ENCODE assay signal across 9 mouse cellular contexts in genomic region chr5:121078531-121078930, GRCm38 (mm10).
DNase-seq lines count a peak whose midpoint lies in the region; ATAC-seq and TF ChIP-seq lines count a peak whose summit lies in the region.
"Had no signal": no experiment of that assay in that cellular context is flagged by ENCODE, and none has a peak within 500 bp of the region (broad histone marks: within the 10 kb centered on the region; RNA-seq: fewer than 3 reads in every experiment).

No protein-coding gene starts in this region.

- no peaks in the 10 kb centered on the region for H3K4me1 ChIP-seq in intestine, embryonic 14.5 days (replicated peaks; ENCODE audit: control insufficient read depth, insufficient read depth, low read length)
- no peaks in the 10 kb centered on the region for H3K4me1 ChIP-seq in intestine, embryonic 15.5 days (replicated peaks)
- H3K4me1 ChIP-seq in G1E (ENCODE audit: insufficient read depth, low read depth, low read length), result no peaks in the 10 kb centered on the region
- no peaks in the 10 kb centered on the region for H3K4me1 ChIP-seq in forebrain, embryonic 12.5 days
- H3K4me1 ChIP-seq: embryonic facial prominence, embryonic 12.5 days had no signal

- H3K9ac ChIP-seq in intestine, embryonic 14.5 days (ENCODE audit: low read length), result no peak overlapping the region
- no peak overlapping the region for H3K9ac ChIP-seq in intestine, embryonic 15.5 days
- no peak overlapping the region for H3K9ac ChIP-seq in forebrain, embryonic 12.5 days
- H3K9ac ChIP-seq: embryonic facial prominence, embryonic 12.5 days had no signal

- no peak overlapping the region for H3K27ac ChIP-seq in intestine, embryonic 14.5 days (ENCODE audit: low read depth)
- no peak overlapping the region for H3K27ac ChIP-seq in intestine, embryonic 15.5 days
- H3K27ac ChIP-seq in forebrain, embryonic 12.5 days, result no peak overlapping the region
- H3K27ac ChIP-seq: embryonic facial prominence, embryonic 12.5 days had no signal

- no peaks in the 10 kb centered on the region for H3K36me3 ChIP-seq in intestine, embryonic 14.5 days (ENCODE audit: control insufficient read depth, insufficient read depth, low read length)
- H3K36me3 ChIP-seq in intestine, embryonic 15.5 days, result no peaks in the 10 kb centered on the region
- H3K36me3 ChIP-seq in G1E (replicated peaks), result no peaks in the 10 kb centered on the region
- no peaks in the 10 kb centered on the region for H3K36me3 ChIP-seq in forebrain, embryonic 12.5 days (replicated peaks)
- H3K36me3 ChIP-seq: embryonic facial prominence, embryonic 12.5 days had no signal

- H3K27me3 ChIP-seq in intestine, embryonic 14.5 days (replicated peaks; ENCODE audit: control insufficient read depth, insufficient read depth, low read length), result no peaks in the 10 kb centered on the region
- no peaks in the 10 kb centered on the region for H3K27me3 ChIP-seq in intestine, embryonic 15.5 days (replicated peaks)
- no peaks in the 10 kb centered on the region for H3K27me3 ChIP-seq in G1E (ENCODE audit: insufficient read depth, low read length)
- no peaks in the 10 kb centered on the region for H3K27me3 ChIP-seq in forebrain, embryonic 12.5 days
- H3K27me3 ChIP-seq: embryonic facial prominence, embryonic 12.5 days had no signal

- no peaks in the 10 kb centered on the region for H3K9me3 ChIP-seq in intestine, embryonic 14.5 days (ENCODE audit: control insufficient read depth, low read length)
- no peaks in the 10 kb centered on the region for H3K9me3 ChIP-seq in intestine, embryonic 15.5 days
- H3K9me3 ChIP-seq in G1E (replicated peaks), result peaks cover 6% of the 10 kb centered on the region
- peaks cover 7% of the 10 kb centered on the region; the same call in 1 of the 2 replicates for H3K9me3 ChIP-seq in forebrain, embryonic 12.5 days
- H3K9me3 ChIP-seq: embryonic facial prominence, embryonic 12.5 days had no signal

- no peak for TF ChIP-seq CTCF in G1E (IDR thresholded peaks at IDR 0.05; ENCODE audit: low read depth, low read length)

- H3K4me3 ChIP-seq in intestine, embryonic 14.5 days (ENCODE audit: low read depth, low read length), result no peak overlapping the region
- no peak overlapping the region for H3K4me3 ChIP-seq in intestine, embryonic 15.5 days (replicated peaks)
- H3K4me3 ChIP-seq in G1E (ENCODE audit: low read depth, low read length), result no peak overlapping the region
- no peak overlapping the region for H3K4me3 ChIP-seq in forebrain, embryonic 12.5 days (replicated peaks)
- H3K4me3 ChIP-seq: embryonic facial prominence, embryonic 12.5 days had no signal

- ATAC-seq in intestine, embryonic 14.5 days (replicated peaks; ENCODE audit: low FRiP score, low TSS enrichment, low read depth), result no peak
- ATAC-seq in intestine, embryonic 15.5 days, result no peak
- no peak for ATAC-seq in G1E (ENCODE audit: extremely low read depth, insufficient number of reproducible peaks, low FRiP score, poor library complexity, severe bottlenecking)
- no peak for ATAC-seq in forebrain, embryonic 12.5 days (ENCODE audit: low FRiP score)

- peak; percentile 93 for DNase-seq in intestine, embryonic 14.5 days (ENCODE audit: low spot score)
- DNase-seq in G1E (ENCODE audit: low spot score), result peak; percentile 25
- DNase-seq in c-Kit-positive CD71-positive TER-119-positive erythroid progenitor cells, embryonic 14.5 days (ENCODE audit: low spot score), result peak; percentile 48
- peak; percentile 88 for DNase-seq in kidney, postnatal 10 days
- DNase-seq in naive thymus-derived CD4-positive, alpha-beta T cell, adult 2 months (ENCODE audit: low read depth), result peak; percentile 57
- no peak for DNase-seq in layer of hippocampus, adult 18-20 months (ENCODE audit: low spot score in 2 of 2)

- 17% methylated on average over 6 of the region's 6 CpGs for WGBS in intestine, embryonic 14.5 days
- 12% methylated on average over 6 of the region's 6 CpGs for WGBS in intestine, embryonic 15.5 days
- 31% methylated on average over 6 of the region's 6 CpGs for WGBS in forebrain, embryonic 12.5 days

- H3K4me2 ChIP-seq in intestine, embryonic 14.5 days (ENCODE audit: low read length), result no peak overlapping the region
- no peak overlapping the region for H3K4me2 ChIP-seq in intestine, embryonic 15.5 days (replicated peaks)
- no peak overlapping the region for H3K4me2 ChIP-seq in forebrain, embryonic 12.5 days
- H3K4me2 ChIP-seq: embryonic facial prominence, embryonic 12.5 days had no signal

Comparison
In these comparisons a context has a peak if more than half of its experiments do, and no peak if none do; other contexts are left out.
1. DNase-seq: peak in intestine, embryonic 14.5 days (single experiment), G1E (single experiment), c-Kit-positive CD71-positive TER-119-positive erythroid progenitor cells, embryonic 14.5 days (single experiment), kidney, postnatal 10 days (single experiment) and naive thymus-derived CD4-positive, alpha-beta T cell, adult 2 months (single experiment); none in layer of hippocampus, adult 18-20 months (0 of 2).